Mouse (Mus musculus) midbrain, embryonic 16.5 days (tissue): ENCODE results near the gene Tfcp2. TPM values are rescaled to one million over a fixed set of nuclear protein-coding genes. Genes with fewer than 3 reads are reported as not detected.

Experiments
- ATAC-seq: fragments of 200-750 bp; cut with Nextera tagmentation; 2 replicates; pipeline ENCODE4 v1.8.0; 2017; ENCODE audit warnings: moderate TSS enrichment
- H3K27ac ChIP-seq: fragments of 300-500 bp; sonication (generic); 2 replicates; pipeline ENCODE4 v1.5.1; 2014; ENCODE audit warnings: mild to moderate bottlenecking, low read length, mixed read lengths
- H3K27me3 ChIP-seq: fragments of 300-500 bp; sonication (generic); 2 replicates; pipeline ENCODE4 v1.6.1; 2014; ENCODE audit warnings: low read depth, low read length, mixed read lengths; ENCODE audit not compliant: control insufficient read depth, insufficient read depth
- H3K36me3 ChIP-seq: fragments of 300-500 bp; sonication (generic); 2 replicates; pipeline ENCODE4 v1.6.1; 2014; ENCODE audit warnings: mild to moderate bottlenecking, low read length, moderate library complexity, mixed read lengths; ENCODE audit not compliant: control insufficient read depth, insufficient read depth
- H3K4me1 ChIP-seq: fragments of 300-500 bp; sonication (generic); 2 replicates; pipeline ENCODE4 v1.6.1; 2014; ENCODE audit warnings: mild to moderate bottlenecking, low read length, mixed read lengths; ENCODE audit not compliant: control insufficient read depth, insufficient read depth
- H3K4me2 ChIP-seq: fragments of 300-500 bp; sonication (generic); 2 replicates; pipeline ENCODE4 v1.6.1; 2014; ENCODE audit warnings: mild to moderate bottlenecking, low read length, mixed read lengths
- H3K4me3 ChIP-seq: fragments of 300-500 bp; sonication (generic); 2 replicates; pipeline ENCODE4 v1.5.1; 2014; ENCODE audit warnings: low read depth, mild to moderate bottlenecking, low read length, moderate library complexity, mixed read lengths
- H3K9ac ChIP-seq: fragments of 300-500 bp; sonication (generic); 2 replicates; pipeline ENCODE4 v1.6.1; 2014; ENCODE audit warnings: low read depth, low read length, mixed read lengths
- H3K9me3 ChIP-seq: fragments of 300-500 bp; sonication (generic); replicated peaks from 2 replicates; pipeline ENCODE4 v1.6.1; 2014; ENCODE audit warnings: mild to moderate bottlenecking, low read length, mixed read lengths; ENCODE audit not compliant: control insufficient read depth, poor library complexity, severe bottlenecking
- WGBS: fragments of 180-500 bp; shearing (Covaris S2); extraction: QIAGEN DNeasy Blood & Tissue Kit; methylation state at CpG from one replicate; pipeline ENCODE4 v1.1.7; 2014; 5-methylcytosine and 5-hydroxymethylcytosine counted together
- polyA plus RNA-seq: library from polyadenylated mRNA; unstranded; fragments of >200 nt; fragmentation: Nextera tagmentation; extraction: Ambion mirVana; gene quantifications from 2 replicates; pipeline ENCODE4 v1.2.1, GENCODE M21; 2015

Tfcp2 gene
- polyA plus RNA-seq, 1 experiment from 2014 or later, result 38.6 TPM

DNA sequence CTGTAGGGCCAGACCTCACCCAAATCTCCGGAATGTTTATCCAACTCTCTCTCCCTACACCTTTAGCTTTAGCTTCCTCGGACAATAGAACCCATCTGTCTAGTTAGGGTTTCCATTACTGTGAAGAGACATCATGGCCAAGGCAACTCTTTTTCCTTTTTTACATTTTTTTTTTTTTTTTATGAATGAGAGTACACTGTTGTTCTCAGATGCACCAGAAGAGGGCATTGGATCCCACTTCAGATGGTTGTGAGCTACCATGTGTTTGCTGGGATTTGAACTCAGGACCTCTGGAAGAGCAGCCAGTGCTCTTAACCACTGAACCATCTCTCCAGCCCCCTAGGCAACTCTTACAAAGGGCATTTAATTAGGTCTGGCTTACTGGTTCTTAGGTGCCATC lies 86.4 kb downstream of the Tfcp2 start:
- H3K9ac ChIP-seq, result no peak overlapping the region
- H3K9me3 ChIP-seq, result no peaks in the 10 kb centered on the region
- peaks cover 22% of the 10 kb centered on the region for H3K4me1 ChIP-seq
- no peak overlapping the region for H3K27ac ChIP-seq
- H3K4me3 ChIP-seq, result no peak overlapping the region
- WGBS, result 82% methylated on average over 2 of the region's 2 CpGs
- no peak for ATAC-seq
- no peaks in the 10 kb centered on the region for H3K36me3 ChIP-seq
- no peak overlapping the region for H3K4me2 ChIP-seq
- no peaks in the 10 kb centered on the region for H3K27me3 ChIP-seq

DNA sequence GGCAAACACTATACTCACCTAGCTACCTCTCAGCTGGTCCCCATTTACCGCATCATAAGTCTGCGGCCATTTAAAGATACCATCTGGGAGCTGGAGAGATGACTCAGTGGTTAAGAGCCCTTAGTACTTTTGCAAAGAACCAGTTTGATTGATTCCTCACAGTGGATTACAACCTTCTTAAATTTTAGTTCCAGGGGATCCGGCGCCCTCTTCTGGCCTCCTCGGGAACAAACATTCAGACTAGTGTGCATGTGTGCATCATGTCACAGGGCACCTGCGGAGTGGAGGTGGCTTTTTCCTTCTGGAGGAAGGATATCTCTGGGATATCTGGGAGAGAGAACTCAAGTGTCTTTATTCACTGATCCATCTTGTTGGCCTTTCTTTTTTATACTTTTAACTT lies 88.1 kb downstream of the Tfcp2 start:
- 30% methylated on average over 6 of the region's 6 CpGs for WGBS
- Histone ChIP-seq H3K4me3 (no peak overlapping the region), H3K4me2 (no peak overlapping the region), H3K9me3 (no peaks in the 10 kb centered on the region), H3K4me1 (peaks cover 13% of the 10 kb centered on the region), H3K9ac (no peak overlapping the region), H3K36me3 (no peaks in the 10 kb centered on the region), H3K27ac (no peak overlapping the region), H3K27me3 (no peaks in the 10 kb centered on the region)
- ATAC-seq, result no peak

DNA sequence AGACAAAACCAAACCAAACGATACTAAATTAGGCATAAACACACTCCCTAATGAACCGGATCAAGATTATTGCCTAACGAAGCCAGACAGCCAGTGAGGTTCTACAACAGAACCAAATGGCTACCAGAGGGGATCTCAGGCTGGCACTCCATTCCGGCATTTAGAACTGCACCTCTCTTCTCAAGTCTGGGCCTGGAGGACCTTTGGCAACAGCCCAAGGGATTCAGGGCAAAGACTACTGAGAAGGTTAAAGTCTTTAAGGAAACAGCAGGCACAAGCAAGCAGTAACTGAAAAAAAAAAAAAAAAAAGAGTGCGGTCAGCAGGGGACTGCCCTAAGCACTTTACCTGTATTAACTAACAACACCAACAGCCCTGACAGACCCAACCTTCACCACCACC lies 89.7 kb downstream of the Tfcp2 start:
- Histone ChIP-seq H3K36me3 (no peaks in the 10 kb centered on the region), H3K9me3 (no peaks in the 10 kb centered on the region), H3K27ac (no peak overlapping the region), H3K27me3 (no peaks in the 10 kb centered on the region), H3K4me1 (peaks cover 3% of the 10 kb centered on the region; the same call in 1 of the 2 replicates), H3K4me2 (no peak overlapping the region), H3K9ac (no peak overlapping the region), H3K4me3 (no peak overlapping the region)
- ATAC-seq, result no peak
- 79% methylated on average over 5 of the region's 5 CpGs for WGBS

DNA sequence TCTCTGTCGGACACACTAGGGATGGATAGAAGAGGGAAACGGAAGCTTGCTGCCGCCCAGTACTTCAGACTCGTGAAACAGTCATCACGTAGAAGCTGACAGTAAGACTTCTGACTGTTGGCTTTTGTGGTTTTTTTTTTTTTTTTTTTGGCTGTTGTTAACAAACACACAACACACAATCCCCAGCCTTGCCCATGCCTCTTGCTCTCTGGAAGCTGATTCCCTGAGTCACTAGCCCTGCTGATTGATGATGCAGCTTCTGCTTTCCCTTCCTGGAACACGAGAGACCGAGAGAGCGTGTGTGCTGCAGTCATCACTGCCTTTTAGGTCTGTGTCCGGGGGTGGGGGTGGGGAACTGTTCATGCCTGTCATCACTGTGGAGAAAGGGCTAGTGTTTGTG lies 90.2 kb downstream of the Tfcp2 start:
- Histone ChIP-seq H3K9me3 (no peaks in the 10 kb centered on the region), H3K27me3 (no peaks in the 10 kb centered on the region), H3K4me3 (no peak overlapping the region), H3K4me1 (peaks cover 3% of the 10 kb centered on the region; the same call in 1 of the 2 replicates), H3K4me2 (no peak overlapping the region), H3K27ac (no peak overlapping the region), H3K9ac (no peak overlapping the region), H3K36me3 (no peaks in the 10 kb centered on the region)
- WGBS, result 79% methylated on average over 9 of the region's 9 CpGs
- no peak for ATAC-seq

DNA sequence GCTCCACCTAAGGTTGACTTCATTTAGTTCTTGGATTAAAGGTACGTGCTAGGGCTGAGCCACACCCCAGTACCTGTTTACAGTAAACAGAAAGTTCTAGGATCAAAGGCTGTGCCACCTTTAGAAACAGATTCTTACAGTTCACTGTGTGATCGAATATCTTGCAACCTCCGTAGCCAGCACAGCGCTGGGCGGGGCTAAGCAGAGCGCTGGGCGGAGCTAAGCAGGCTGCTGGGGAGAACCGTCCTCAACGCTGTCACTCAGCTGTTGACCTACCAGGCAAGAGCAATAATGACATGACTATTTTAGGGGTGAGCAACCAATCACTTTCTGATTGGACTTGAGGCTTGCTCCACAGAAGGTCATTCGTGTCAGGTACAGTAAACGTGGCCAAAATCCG lies 90.9 kb downstream of the Tfcp2 start:
- no peak for ATAC-seq
- H3K9me3 ChIP-seq, result no peaks in the 10 kb centered on the region
- no peak overlapping the region for H3K9ac ChIP-seq
- WGBS, result 14% methylated on average over 12 of the region's 12 CpGs
- H3K4me3 ChIP-seq, result no peak overlapping the region
- no peaks in the 10 kb centered on the region for H3K27me3 ChIP-seq
- H3K36me3 ChIP-seq, result no peaks in the 10 kb centered on the region
- H3K27ac ChIP-seq, result no peak overlapping the region
- peak overlapping the region; percentile 25; the same call in 1 of the 2 replicates for H3K4me2 ChIP-seq
- no peaks in the 10 kb centered on the region; the same call in 1 of the 2 replicates for H3K4me1 ChIP-seq

DNA sequence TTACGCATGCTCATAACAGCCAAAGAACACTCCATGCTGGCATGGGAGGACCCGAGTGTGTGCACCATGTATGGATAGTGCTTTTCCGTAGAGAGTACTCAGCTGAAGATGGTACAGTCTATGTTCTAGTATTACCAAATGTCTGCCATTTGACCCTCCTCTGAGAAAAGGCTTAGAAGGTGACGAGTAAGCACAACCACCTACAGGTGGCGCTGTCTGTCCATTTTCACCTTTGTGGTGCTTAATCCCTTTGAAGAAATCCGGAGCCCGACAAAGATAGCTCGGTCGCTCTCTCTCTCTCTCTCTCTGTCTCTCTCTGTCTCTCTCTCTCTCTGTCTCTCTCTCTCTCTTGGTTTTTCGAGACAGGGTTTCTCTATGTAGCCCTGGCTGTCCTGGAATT lies 93.8 kb downstream of the Tfcp2 start:
- H3K27me3 ChIP-seq, result no peaks in the 10 kb centered on the region
- WGBS, result 42% methylated on average over 10 of the region's 10 CpGs
- H3K9me3 ChIP-seq, result no peaks in the 10 kb centered on the region
- H3K4me2 ChIP-seq, result no peak overlapping the region
- H3K4me1 ChIP-seq, result no peaks in the 10 kb centered on the region; the same call in 1 of the 2 replicates
- no peak for ATAC-seq
- no peaks in the 10 kb centered on the region for H3K36me3 ChIP-seq
- no peak overlapping the region for H3K9ac ChIP-seq
- H3K4me3 ChIP-seq, result no peak overlapping the region
- no peak overlapping the region for H3K27ac ChIP-seq

DNA sequence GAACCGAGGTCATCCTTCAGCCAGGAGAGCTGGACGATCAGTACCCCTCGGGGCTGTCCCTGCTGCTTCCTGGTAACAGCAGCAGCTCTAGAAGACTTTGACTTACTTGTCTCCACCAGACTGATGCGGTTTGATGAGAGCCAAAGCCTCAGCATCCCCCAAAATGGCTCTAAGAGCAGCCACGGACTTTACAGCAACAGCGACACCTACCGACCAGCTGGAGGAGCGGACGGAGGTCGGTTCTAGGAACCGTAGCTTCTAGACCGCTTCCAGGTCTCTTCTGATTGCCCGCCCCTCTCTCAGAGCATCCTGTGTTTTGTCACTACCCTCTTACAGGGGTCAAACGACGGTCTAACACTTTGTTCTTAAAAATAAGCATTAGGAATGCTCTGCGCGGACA lies 94.5 kb downstream of the Tfcp2 start:
- H3K4me2 ChIP-seq, result no peak overlapping the region
- no peak overlapping the region for H3K27ac ChIP-seq
- H3K4me3 ChIP-seq, result no peak overlapping the region
- H3K4me1 ChIP-seq, result no peaks in the 10 kb centered on the region; the same call in 1 of the 2 replicates
- peak; percentile 28; the same call in 1 of the 2 replicates for ATAC-seq
- no peaks in the 10 kb centered on the region for H3K27me3 ChIP-seq
- H3K9ac ChIP-seq, result no peak overlapping the region
- no peaks in the 10 kb centered on the region for H3K36me3 ChIP-seq
- 10% methylated on average over 17 of the region's 17 CpGs for WGBS
- H3K9me3 ChIP-seq, result no peaks in the 10 kb centered on the region

DNA sequence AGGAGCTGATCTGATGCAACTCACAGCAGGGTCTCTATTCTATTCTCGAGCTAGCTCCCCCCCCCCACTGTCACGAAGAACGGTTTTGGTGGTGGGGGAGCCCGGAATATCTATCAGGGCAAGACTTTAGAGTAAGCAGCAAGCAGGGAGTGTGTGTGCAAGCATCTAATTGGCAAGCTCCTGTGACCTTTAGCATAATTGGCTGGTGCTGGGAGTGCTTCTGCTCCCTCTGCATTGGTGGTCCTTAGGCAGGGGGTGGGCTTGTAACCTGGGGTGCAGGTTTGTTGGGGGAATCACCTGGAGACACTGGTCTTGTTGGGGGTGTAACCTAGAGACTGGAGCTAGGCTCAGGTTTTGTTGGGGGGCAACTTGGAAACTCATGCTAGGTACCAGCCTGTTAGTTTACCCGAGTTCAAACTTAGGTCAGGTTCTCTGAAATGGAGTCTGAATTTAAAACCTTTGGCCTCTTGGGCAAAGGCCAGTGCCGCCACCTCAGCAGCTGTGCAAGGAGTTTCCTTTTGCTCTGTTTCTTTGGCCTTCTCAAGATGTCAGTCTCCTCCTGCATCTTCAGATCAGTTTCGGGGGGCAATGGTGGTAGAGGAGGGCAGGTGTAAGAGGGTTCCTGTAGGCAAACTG lies 95.3 kb downstream of the Tfcp2 start:
- no peak overlapping the region for H3K4me3 ChIP-seq
- ATAC-seq, result no peak
- H3K27me3 ChIP-seq, result no peaks in the 10 kb centered on the region
- no peak overlapping the region for H3K9ac ChIP-seq
- H3K4me1 ChIP-seq, result no peaks in the 10 kb centered on the region; the same call in 1 of the 2 replicates
- H3K27ac ChIP-seq, result no peak overlapping the region
- no peaks in the 10 kb centered on the region for H3K9me3 ChIP-seq
- H3K36me3 ChIP-seq, result no peaks in the 10 kb centered on the region
- WGBS, result 60% methylated on average over 7 of the region's 7 CpGs
- H3K4me2 ChIP-seq, result no peak overlapping the region

DNA sequence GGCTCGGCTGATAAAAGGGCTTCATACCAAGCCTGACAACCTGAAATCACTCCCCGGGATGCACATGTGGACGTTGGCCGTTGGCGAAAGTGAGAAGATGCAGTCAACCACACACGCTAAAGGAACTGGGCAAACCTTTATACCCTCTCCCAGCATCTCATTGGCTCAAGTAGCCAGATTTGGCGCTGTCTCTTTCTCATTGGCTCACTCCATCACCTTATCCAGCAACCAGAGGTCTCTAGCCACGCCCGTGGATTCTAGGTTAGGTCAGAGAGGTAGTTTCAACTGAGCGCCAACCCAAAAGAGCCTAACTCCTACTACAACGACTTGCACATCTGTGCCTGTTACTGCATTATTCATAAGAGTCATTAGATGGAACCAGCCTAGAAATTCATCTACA lies 99.3 kb downstream of the Tfcp2 start:
- Histone ChIP-seq H3K36me3 (no peaks in the 10 kb centered on the region), H3K9me3 (no peaks in the 10 kb centered on the region), H3K4me1 (no peaks in the 10 kb centered on the region), H3K27me3 (no peaks in the 10 kb centered on the region), H3K4me2 (no peak overlapping the region), H3K27ac (no peak overlapping the region), H3K9ac (no peak overlapping the region), H3K4me3 (no peak overlapping the region)
- no peak for ATAC-seq
- 81% methylated on average over 11 of the region's 11 CpGs for WGBS
